Mouse (Mus musculus): ENCODE results near the gene Treh.

The Treh gene

DNA sequence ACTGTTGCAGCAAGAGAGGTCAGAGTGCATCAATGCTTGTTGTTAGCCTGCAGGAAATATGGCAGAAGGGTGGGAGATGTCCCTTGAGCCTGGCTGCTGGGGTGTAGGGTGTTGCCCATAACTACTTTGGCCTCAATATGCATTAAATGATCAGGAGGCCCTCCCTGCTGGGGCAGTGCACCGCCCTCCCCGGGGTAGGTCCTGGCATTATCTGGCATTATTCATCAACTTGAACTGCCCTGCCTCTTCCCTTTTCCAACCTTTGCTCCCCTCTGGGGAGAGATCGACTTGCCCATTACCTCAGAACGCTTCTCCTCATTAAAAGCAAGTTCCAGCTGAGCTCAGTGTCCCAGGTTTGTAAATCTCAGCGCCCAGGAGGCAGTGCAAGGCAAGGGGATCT is 6.5 kb downstream of the Treh start:
- DNase-seq = no peak

DNA sequence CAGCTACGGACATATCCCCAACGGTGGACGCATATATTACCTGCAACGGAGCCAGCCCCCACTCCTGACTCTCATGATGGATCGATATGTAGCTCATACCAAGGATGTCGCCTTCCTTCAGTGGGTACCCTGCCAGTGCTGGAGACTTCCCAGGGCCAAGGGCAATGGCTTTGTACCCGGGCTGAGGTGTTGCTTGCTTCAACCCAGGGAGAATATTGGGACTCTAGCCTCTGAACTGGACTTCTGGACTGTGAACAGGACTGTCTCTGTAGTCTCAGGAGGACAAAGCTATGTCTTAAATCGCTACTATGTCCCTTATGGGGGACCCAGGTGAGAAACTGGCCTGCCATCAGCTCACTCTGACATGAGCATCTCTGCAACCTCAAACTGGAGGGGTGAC is 10.0 kb downstream of the Treh start:
- no peak for DNase-seq

DNA sequence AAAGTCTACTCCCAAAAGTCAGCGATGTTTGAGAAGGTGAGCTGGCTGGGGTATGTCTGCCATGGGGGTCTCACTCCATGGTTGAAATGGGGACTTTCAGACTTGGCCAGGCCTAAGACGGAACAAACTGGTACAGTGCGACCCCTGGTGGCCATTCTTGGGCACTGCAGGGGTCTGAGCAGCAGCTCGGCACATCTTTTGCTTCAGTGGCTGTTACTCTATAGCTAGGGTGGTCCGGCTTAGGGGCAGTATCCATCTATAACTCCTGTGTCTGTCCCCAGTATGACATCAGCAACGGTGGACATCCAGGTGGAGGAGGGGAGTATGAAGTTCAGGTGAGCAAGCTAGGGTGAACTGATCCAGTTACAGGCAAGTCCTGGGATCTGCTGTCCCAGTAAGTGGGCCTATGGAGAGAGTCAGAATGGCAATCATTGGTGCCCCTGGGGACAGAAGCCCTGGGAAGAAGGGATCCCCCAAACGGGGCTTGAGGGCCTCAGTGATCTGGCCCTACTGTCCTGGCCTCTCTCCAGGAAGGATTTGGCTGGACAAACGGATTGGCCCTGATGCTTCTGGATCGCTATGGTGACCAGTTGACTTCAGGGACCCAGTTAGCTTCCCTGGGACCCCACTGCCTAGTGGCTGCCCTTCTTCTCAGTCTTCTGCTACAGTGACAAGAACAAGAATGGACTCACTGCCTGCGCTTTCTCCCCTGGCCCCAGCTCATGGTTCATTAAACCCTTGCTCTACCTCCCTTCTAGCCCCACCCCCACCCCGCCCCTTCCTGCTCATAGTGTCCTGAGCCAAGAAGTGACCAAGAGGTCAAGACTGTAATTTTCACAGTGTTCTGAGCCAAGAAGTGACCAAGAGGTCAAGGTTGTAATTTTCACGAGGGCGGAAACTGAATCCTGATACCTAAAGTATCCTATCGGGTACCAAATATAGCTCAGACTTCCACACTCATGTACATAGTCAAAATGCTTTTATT is 12.6 kb downstream of the Treh start:
- peak; percentile 87 for DNase-seq

DNA sequence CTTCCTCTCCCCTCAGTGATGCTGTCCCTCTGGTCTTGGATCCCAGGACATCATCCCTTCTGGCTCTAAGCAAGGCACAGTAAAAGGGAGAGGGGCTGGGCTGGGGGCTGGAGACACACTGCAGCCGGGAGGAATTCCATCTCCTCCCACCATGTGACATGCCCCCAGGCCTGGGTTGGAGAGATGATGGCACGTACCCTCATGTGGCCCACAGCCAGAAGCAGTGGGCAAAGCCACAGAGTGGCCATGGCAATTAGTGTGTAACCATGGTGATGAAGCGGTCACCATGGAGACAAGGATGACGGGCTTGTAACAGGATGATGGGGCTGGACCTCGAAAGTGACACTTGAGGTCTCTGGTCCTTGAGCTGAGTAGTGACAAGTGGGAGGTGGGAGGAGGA is 13.6 kb downstream of the Treh start:
- no peak for DNase-seq

DNA sequence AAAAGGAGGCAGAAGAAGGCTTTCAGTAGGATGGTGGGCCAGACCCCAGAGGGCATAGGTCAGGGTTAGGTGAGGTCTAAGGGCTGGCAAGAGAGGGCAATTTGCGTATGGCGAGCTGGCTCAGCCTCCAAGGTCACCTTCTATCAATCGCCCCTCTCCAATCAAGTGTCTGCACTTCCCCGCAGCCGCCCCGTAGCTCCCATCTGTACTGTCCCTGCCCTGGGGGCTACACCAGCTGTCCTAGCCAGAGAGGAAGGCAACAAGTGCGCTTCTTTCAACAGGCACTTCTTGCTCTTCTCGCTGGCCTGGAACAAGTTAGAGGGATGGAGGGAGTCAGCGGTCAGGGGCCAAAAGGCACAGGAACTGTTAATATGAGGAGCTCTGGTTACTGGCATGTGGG is 15.0 kb downstream of the Treh start:
- DNase-seq = no peak

DNA sequence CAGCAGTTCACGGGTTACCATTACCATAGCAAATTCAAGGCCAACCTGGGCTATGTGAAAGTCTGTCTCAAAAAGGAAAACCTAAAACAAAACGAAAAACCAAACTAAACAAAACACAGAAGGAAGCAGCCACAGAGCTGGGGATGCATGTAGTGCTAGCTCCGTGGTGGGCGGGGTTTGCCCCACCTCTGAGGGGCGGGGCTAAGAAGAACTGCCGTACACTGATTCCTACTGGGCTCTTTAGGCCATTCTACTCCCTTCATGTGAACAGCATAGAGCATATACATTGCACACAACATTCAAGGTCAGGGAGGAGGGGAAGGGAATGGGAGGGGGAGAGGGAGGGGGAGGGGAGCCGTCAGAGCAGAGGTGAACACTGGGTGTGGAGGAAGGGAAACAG is 17.6 kb downstream of the Treh start:
- DNase-seq = peak; percentile 76

DNA sequence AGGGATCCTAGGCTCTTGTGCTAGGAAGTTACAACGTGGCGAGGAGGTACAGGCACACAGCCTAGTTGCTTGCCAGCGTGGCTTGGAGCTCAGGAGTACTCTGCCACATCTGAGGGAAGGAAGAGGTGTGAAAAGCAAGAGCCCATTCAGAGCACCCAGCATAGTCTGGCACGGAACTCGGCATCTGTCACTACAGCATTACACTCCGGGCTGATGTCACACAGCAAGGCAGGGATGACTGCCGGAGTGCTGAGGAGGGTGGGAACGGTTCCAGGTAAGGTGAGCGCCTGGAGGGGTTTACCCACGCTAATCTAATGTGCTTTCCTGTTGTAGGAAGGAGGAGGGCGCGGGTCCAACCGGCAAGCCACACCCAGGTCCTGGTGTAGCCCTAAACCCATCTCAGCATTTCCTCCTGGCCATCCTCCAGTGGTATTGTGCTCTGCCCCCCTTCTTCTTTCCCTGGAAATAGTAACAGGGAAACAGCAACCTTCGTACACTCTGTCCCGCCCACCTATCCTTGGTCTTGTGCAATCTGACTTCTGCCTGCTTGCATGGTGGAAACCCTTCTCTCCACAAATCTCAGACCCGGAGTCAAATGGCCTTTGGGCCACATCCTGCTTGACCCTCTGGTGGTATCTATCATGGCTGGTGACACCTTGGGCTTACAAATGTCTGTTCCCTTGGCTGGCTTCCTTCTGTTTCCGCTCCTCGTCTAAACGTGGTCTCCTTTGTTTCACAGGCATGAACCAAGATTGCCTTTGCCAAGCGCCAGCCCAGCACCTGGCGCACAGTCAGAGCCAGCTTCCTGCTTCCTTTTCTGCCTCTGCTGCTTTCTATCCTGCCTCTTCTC is 18.9 kb downstream of the Treh start:
- peak; percentile 56 for DNase-seq

DNA sequence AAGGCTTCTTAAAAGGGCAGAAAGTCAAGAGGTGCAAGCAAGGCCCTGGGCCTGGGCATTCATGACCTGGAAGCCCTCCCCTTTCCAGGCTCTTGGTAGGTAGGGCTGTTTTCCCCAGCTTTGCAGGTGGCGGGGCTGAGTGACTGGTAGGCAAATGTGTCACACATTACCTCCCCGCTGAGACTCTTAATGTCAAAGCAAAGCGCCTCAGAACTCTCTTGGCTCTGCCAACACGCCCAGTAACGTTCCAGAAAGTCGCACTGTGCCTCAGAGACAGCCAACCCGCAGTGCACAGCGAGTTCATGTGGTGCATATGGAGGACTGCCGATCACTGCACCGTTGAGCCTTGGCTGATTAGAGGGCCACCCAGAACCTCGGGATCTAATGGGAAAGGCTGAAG is 20.0 kb downstream of the Treh start:
- peak; percentile 21 for DNase-seq

DNA sequence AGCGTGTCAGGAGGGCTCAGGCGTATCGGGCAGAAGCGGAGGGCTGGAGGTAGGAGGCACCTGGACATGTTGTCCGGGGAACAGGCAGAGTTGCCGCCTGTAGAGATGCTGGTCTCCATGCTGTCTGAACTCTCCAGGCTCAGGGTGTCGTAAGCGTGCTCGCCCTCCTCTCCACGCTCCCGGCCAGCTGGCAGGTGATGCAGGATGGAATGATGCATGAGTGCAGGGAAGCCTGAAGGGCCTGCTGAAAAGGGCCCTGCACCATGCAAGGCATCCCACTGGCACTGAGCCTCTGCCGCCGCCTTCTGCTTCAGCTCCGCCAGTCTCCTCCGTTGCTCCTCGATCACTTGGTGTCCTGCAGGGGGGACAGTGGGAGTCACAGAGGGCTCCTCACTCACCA is 24.8 kb downstream of the Treh start:
- no peak for DNase-seq

DNA sequence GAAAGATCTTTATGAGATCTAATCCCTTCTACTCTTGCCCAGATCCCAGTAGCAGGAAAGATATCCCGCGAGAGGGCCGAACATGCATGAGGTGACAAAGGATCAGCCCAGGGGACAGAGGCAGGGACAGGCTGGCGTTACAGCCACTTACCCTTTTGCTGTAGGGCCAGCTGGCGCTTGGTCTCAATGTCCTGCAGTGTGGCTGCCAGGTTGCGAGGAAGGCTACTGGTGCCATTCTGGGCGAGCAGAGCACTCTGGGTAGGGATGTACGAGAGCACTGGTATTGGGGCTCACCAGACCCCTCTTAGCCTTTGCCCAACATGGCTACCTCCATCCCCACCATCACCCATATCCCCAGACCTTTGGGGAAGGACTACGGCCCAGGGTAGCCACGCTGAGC is 26.2 kb downstream of the Treh start:
- DNase-seq = no peak

DNA sequence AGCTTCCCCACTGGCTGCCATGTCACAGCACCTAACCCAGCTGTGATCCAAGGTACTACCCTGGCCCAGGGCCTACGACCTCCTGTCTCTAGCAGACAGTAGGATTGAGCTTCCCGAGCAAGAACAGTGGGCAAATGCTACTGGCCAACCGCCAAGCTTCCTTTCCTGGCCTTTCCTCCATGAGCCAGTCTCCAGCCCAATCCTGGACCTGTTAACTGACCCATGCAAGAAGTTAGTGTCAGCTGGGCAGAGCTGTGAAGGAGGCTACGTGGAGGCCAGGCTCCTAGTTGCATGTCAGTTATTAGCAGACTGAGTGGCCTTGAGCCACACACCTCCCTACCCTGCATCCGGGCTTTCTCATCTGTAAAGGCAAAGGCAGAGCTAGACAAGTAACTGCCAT is 26.7 kb downstream of the Treh start:
- DNase-seq = no peak

DNA sequence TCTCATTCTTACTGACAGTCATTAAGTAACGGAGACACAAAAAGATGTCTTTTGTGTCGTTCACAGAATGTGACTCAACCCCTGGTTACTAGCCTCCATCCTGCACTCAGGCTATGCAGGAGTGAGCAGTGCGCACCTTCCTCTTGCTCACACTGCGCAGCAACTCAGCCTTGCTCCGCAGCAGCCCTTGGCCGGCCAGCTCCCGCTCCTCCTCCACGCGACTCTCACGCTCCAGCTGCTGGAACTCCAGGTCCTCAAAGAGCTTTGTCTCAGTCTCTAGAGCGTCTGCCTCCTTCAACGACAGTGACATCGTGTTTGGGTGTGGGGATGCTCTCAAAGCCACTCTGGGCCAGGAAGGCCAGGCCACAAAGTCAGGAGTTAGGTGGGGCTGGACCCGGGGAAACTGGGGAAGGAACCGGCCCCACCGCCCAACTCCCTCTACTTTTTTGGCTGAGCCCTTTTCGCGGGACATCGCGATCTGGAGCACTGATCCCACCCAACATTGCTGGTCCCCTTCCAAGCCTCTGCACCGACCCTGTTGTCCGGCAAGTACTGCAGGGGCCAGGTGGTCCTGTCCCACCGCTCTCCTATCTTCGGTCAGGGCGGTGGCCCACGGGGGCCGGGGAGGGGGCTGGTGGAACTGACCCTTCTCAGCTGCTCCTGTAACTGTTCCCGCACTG is 34.9 kb downstream of the Treh start:
- DNase-seq = no peak

DNA sequence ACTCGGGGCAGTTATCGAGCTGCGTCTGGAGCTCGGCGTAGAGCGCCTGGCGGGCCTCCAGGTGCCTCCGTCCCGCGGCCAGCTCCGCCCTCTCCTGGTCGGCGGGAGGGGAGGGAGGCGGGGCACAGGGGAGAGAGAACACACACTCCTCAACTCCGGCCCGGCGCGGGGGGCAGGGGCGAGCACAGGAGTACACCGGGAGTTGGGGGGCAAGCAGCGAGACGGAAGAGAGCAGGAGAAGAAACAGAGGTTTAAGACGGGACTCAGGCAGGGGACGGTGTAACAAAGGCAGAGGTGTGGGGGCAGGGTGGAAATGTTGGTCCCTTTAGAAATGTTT is 35.4 kb downstream of the Treh start:
- DNase-seq = peak; percentile 82

DNA sequence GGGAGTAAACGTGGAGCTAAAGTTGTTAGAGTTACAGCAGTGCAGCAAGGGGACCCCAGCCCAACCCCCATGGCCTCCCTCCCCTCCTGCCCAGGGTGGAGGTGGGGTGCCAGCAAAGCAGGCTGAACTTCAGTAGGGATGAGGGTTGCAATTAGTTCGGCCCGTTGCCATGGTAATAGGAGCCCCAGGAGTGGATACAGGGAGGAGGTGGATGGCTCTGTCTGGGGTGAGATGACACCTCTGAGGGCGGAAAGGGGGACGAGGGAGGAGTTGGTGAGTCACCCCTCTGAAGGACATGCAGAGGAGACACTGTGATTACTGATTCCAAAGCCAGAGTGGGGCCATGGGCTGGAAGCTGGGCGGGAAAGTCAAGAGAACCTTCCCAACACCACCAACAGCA is 35.9 kb downstream of the Treh start:
- peak; percentile 15 for DNase-seq

DNA sequence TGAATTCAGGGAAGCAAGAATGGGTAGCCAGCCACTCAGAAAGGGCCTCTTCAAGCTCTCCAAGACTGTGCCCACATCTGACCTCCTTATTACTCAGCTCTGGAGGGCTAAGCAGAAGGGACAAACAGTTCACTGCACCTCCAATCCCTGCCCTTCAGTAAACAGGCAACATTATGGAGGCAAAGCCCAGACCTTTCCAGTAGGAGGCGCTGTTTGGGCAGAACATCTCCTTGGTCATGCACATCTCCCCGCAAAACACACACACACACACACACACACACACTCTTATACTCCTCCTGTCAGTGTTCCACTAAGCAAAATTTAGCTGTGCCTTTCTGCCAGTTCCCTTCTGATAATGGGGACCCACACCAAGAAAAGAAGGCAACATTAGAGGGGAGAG is 36.6 kb downstream of the Treh start:
- DNase-seq = peak; percentile 68

DNA sequence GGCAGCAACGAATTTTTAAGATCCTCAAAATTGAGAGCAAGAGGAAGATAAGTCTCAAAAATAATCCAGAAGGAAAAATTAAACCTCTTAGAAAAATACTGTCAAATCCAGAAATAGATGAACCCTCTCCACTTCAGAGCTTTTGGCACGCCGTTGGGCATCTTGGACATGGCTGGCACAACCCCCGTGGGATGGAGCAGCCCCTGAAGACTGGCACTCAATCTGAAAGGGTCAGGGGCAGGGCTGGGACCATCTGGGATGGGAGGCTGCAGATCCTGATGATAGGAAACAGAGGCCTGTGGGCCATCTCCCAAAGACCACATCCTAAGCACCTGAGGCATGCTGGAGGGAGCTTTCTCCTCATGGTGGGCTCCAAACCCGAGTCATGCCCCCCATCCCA is 37.2 kb downstream of the Treh start:
- DNase-seq = no peak

DNA sequence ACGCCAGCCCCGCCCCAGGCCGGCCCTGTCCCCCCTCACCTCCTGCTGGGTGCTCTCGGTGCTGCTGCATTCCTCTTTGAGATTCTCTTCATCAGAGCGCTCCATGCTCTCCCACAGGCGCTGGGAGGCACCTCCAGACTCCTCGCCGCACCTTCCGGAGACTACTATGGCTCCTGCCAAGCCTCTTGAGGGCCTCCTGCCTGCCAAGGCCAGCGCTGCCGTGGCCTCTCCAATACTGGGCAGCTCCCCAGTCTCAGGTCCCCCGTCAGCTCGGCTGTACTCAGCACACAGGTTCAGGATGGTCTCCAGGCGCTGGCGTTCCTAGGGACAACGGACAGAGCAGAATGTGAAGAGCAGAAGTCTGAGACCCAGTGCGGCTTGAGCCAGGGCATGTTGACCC is 38.6 kb downstream of the Treh start:
- DNase-seq = no peak

DNA sequence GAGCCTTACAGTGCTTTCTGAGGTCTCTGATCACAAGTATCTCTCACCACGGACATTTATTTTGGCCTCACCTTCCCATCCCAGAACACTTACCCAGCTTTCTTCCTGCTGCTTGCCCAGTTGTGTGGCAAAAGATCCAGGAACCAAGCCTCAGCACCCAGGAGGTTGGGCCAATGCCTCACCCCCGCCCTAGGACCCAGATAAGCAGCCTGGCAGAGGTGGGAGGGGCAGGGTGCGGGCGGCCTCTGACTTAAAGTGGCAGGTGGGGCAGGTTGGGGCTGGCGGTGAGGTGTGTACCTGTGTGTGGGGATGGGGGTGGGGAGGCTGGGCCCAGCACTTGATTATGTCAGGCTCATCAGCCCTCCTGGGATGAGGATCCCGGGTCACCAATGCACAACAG is 40.0 kb downstream of the Treh start:
- DNase-seq = peak; percentile 10

DNA sequence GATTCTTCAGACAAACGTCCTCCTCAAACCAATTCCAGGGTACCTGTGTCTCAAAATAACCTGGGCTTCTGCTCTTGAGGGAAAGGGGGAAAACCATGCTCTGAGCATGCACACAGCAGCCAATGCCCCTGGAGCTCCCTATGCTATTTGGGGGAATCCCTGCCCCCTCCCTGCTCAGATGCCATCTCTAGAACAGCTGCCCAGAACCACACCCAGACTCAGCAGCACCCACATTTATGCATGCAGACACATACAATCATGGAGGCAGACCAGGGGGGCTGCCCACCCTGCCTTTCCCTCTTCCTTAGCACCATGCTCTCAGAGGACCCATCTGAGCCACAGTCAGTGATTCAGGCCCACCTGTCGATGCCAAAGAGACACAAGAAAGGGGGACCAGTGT is 40.5 kb downstream of the Treh start:
- DNase-seq = no peak

DNA sequence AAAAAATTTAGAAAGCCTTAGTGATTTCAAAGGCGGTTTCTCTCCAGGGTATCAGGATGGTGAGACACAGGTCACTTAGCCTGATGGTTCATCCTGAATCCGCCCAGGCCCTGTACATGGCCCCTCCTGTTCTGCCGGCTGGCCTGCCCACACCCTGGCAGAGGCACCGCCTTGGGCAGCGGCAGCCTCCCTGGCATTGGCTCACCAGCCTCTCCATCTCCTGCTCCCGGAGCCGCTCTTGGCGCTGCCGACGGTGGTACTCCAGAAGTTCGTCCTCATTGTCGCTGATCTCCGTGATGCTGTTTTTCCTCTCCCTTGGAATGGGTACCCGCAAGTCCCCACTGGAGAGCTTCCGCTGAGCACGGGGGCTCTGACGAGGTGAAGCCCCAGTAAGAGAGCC is 42.1 kb downstream of the Treh start:
- peak; percentile 11 for DNase-seq

DNA sequence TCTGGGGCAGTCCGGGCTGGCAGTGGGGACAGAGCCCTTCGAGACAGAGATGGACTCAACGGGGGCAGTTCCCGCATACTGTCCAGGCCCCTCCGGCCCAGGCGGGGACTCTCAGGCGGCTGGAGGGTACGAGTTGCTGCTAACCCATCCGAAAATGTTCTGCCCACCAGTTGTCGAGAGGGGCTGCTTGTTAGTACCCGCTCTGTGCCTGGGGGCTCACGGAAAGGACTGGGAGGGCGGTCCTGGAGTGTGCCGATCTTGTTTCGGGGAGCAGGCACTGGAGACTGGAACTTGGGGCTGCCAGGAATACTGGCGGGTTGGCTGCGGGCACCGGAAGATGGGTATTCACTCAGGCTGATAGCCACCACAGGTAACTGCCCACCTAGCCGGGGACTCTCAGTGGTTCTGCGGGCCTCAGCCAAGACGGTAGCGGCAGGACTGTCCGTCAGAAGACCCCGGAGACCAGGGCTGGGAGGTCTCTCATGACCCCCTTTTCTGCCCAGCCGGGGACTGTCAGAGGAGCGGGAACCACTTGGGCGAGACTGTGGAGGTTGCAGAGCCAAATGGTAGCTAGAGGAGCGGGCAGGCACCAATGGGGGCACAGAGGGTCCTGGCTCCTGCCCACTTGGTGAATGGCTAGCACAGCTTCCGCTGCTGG is 42.8 kb downstream of the Treh start:
- DNase-seq = no peak

DNA sequence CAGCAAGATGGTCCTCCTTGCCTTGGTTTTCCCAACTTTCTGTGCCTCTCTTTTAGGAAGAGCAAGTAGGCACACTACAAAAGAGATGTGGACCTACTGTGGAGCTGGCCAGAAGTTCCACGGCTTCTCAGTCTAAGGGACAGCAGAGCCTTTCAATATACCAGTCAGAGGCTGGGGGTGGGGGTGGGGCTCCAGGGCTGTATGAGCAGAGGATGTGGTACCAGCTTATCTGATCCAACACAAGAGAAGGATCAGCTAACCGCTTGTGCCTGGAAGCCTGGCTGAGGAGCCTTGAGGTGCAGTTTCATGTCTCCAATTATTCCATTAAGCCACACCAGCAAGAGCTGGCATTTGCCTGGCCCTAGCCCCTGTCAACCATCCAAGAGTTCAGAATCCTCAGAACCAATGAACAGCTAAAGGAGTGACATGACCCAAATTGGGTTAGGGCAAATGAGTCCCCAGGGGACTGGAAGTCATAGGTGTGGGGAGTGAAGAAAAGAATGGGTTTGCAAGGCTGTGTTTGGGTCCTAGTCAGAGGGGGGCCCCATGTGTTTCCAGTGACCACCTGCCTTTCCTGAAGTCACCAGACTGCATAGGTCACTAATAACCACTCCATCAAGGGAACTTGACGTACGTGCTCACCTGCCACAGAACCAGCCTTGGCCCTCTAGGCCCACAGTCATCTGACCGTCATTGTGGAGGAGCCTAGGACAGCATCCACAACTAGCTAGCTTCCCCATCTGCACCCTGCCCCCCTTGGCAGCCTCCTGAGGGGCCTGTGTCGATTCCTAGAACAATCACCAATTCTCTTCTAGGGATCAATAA is 44.2 kb downstream of the Treh start:
- peak; percentile 22 for DNase-seq
